Mouse (Mus musculus): ENCODE results near the gene Zap70.
"Not testable (repeated sequence)": the region's sequence is repeated elsewhere in the genome, so short reads cannot be mapped to it uniquely, and the experiment has no call there.

Gene Zap70

DNA sequence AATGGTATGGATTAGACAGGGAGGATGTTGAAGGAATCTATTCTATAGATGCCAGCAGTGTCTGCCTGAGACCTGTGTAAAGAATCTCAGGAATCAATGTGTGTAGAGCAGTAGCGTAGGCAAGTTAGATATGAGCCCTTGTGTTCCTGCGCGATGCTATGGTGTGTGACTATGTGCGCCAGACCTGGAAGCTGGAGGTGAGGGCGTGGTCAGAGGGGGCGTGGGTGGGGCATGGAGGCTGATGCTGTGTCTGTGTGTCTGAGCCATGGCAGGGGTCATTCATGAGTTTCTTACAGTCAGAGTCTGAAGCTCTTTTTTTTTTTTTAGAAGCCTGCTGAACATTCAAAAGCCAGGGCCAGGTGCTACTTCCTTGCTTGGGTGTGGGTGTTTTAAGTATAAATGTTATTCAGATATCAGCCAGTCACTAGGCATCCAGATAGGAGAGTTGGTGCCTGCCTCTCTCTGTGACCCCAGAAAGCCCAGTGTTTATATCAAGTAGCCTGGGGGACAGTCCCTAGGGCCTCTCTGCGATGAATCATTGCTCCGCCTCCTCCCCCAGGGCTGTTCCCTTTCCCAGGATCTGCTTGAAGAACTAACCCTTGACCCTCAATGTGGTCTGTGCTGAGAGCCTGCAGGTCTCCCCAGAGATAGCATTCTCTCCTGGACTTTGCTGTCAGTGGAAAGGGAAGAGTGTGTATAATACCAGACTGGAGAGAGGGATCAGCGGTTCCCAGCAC lies 10.8 kb downstream of the Zap70 start:
- in situ Hi-C loops (cut with MboI), result no loop called here

DNA sequence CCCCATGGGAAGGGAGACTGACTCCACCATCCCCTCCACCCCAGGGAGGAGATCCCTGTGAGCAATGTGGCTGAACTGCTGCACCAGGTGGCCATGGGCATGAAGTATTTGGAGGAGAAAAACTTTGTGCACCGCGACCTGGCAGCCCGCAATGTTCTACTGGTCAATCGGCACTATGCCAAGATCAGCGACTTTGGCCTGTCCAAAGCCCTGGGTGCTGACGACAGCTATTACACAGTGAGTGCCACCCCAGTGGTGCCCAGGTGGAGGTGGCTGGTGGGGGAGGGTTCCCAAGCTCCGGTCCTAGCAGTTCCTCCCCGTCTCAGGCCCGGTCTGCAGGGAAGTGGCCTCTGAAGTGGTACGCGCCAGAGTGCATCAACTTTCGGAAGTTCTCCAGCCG lies 19.2 kb downstream of the Zap70 start:
- in situ Hi-C loops (cut with MboI), result loop anchor here (10.0 kb wide), 1 partner anchor 464 kb away; no protein-coding TSS in a partner anchor

DNA sequence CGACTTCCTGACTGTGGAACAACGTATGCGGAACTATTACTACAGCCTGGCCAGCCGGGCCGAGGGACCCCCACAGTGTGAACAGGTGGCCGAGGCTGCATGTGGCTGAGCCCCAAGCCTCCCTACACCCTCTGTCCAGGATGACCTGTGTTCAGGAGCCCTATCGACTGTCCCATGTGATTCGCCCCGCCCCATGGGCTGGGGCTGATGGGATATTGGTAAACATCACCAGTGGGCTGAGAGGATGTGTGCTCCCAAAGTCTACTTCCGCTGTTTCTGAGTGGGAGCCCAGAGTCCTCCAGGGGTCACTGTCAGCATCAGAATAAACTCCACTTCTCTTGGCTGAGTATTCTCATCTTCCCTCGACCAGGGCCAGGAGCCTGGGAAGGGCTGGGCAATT lies 20.9 kb downstream of the Zap70 start:
- in situ Hi-C loops (cut with MboI), result loop anchor here (10.0 kb wide), 1 partner anchor 462 kb away; no protein-coding TSS in a partner anchor

- in situ Hi-C loops (cut with MboI), result loop anchor here (10.0 kb wide), 1 partner anchor 460 kb away; no protein-coding TSS in a partner anchor
These were observed 23.0 kb downstream of the Zap70 start for GRCm38 (mm10) chr1:36784365-36785134.

GRCm38 (mm10) chr1:36785238-36785641 lies 23.6 kb downstream of the Zap70 start:
- in situ Hi-C loops (cut with MboI), result loop anchor here (10.0 kb wide), 1 partner anchor 460 kb away; no protein-coding TSS in a partner anchor

DNA sequence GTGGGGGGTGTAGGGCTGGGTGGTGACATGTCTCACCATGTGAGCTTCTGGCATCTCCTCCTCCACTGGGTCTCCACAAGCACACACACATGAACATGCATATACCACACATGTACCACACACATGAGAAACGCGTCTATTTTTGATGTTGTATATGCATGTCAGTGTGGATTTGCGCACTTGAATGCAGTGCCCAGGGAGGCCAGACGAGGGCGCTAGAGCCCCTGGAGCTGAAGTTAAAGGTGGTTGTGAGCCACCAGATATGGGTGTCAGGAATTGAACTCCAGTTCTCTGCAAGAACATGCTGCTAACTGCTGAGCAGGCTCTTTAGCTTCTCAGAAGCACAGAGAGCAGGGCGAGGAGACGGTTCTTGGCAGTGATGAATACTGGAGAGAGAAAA lies 24.8 kb downstream of the Zap70 start:
- in situ Hi-C loops (cut with MboI), result loop anchor here (10.0 kb wide), 1 partner anchor 458 kb away; no protein-coding TSS in a partner anchor

GRCm38 (mm10) chr1:36789416-36789815 lies 27.8 kb downstream of the Zap70 start:
- in situ Hi-C loops (cut with MboI), result loop anchor here (10.0 kb wide), 1 partner anchor 455 kb away; no protein-coding TSS in a partner anchor

- in situ Hi-C loops (cut with MboI), result no loop called here
These were observed 35.1 kb downstream of the Zap70 start for GRCm38 (mm10) chr1:36796711-36797110.

GRCm38 (mm10) chr1:36797481-36797880 lies 35.9 kb downstream of the Zap70 start:
- in situ Hi-C loops (cut with MboI), result no loop called here

DNA sequence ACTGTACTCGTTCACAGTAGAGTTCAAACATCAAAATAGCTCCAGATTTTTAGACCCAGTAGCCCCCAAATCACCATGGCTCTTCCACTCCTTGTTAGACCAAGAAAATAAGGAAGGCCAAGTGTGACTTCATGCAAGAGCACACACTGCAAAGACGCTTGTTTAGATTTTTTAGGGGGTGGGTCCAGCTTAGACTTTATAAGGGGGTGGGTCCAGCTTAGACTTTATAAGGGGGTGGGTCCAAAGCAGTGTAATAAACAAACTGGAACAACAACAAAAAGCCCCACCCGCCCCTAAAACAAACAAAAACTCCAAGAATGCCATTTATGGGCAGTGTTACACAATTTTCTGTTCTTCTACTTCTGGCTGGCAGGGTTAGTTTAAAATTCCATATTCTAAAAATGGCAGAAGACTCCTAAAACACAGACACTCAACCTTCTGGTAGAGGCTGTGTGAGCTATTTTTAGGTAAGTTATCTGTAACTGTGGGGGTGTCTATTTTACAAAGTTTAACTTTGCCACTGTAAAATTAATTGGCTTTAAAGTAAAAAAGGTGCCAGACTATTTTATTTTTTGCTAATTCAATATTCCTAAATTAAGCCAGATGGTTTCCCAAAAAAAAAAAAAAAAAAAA lies 38.9 kb downstream of the Zap70 start:
- in situ Hi-C loops (cut with MboI), result no loop called here

DNA sequence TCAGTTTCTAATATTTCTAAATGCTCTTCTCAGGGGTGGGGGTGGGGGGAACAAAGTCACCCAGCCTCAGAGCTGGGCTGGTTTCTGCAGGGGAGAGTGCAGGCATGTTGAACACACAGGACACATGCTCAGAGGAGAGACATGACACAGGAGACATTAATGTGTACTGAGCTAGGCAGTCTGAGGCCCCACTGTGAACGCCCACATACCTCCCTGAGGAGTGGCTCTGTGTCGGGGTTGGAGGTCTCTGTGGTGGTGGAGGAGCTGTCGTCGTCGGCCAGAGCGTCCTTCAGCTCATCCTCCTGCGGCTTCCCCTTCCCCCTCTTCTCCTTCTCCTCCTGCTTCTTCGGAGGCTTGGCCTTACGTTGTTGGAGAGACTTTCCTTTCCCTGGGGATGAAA lies 42.7 kb downstream of the Zap70 start:
- in situ Hi-C loops (cut with MboI), result no loop called here

GRCm38 (mm10) chr1:36804833-36805232 lies 43.2 kb downstream of the Zap70 start:
- in situ Hi-C loops (cut with MboI), result no loop called here

DNA sequence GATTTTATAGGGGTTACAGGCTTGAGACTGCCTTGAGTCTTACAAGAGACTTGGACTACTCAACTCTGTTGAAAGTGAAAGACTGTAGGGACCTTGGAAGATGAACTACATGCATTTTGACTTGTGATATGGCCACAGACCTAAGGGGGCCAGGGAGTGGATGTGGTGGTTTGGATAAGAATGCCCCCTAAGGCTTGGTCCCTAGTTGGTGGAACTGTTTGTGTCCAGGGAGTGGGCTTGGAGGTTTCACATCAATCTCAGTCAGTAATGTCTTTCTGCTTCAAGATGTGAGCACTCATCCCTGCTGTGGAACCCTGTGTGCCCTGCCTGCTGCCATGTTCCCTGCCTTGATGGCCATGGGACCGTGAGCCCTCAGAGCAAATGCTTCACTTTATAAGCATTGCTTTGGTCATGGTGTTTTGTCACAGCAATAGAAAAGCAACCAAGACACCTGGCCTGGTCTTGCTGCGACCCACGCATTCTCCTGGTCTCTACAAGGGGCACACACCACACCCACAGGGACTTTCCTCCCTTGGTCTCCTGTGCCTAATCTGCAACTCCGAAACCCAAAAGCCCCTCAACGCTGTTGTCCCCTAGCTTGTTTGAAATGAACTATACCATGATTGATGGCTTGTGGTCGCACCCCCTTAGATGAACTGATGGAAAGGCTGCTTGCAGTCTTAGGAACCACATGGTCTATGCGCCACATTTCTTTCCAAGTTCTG lies 44.7 kb downstream of the Zap70 start:
- in situ Hi-C loops (cut with MboI), result no loop called here

- in situ Hi-C loops (cut with MboI), result no loop called here
These were observed 45.5 kb downstream of the Zap70 start for GRCm38 (mm10) chr1:36807086-36807485.

- in situ Hi-C loops (cut with MboI), result no loop called here
These were observed 46.4 kb downstream of the Zap70 start for GRCm38 (mm10) chr1:36807782-36808565.

GRCm38 (mm10) chr1:36811806-36812205 lies 50.2 kb downstream of the Zap70 start:
- in situ Hi-C loops (cut with MboI), result no loop called here

- in situ Hi-C loops (cut with MboI), result no loop called here
These were observed 51.8 kb downstream of the Zap70 start for GRCm38 (mm10) chr1:36813415-36813814.

GRCm38 (mm10) chr1:36814271-36814903 lies 52.8 kb downstream of the Zap70 start:
- in situ Hi-C loops (cut with MboI), result no loop called here

DNA sequence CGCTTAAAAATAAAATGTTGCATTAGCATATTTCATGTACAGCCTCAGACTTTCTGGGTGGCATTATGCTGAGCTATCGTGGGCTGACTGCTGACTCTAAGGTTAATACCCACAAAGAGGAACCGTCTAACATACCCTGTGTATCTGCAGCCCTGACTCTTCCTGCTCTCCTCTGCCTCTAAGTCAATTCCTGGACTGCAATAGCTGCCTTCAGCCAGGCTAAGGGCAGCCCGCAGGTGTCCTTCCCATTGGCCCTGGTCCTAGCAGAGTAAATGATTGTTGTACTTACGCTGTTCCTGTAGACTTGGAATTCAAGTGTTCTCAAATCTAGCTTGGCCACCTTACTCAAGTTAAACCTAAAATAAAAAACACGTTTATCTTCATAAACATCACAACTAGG lies 53.6 kb downstream of the Zap70 start:
- in situ Hi-C loops (cut with MboI), result no loop called here

GRCm38 (mm10) chr1:36821918-36822317 lies 60.3 kb downstream of the Zap70 start:
- in situ Hi-C loops (cut with MboI), result not testable (repeated sequence)
